Mouse (Mus musculus): ENCODE measurements around the gene Efcab12.
"Not testable (repeated sequence)": the region's sequence is repeated elsewhere in the genome, so short reads cannot be mapped to it uniquely, and the experiment has no call there.

The Efcab12 gene

GRCm38 (mm10) chr6:115838161-115838597 is at the start of gene Efcab12:
Gene Efcab12, minus strand, starts transcription at chr6:115838412.
- peak; percentile 79 for DNase-seq

GRCm38 (mm10) chr6:115886894-115887293 is 48.7 kb upstream of the Efcab12 start:
- DNase-seq = no peak

- peak; percentile 54 for DNase-seq
Observed at GRCm38 (mm10) chr6:115884018-115884417, 45.8 kb upstream of the Efcab12 start.

GRCm38 (mm10) chr6:115880751-115881150 is 42.5 kb upstream of the Efcab12 start:
- DNase-seq = peak; percentile 52

GRCm38 (mm10) chr6:115879736-115880135 is 41.5 kb upstream of the Efcab12 start:
- no peak for DNase-seq

GRCm38 (mm10) chr6:115878694-115879093 is 40.5 kb upstream of the Efcab12 start:
- DNase-seq = no peak

GRCm38 (mm10) chr6:115877239-115877638 is 39.0 kb upstream of the Efcab12 start:
- no peak for DNase-seq

- DNase-seq = not testable (repeated sequence)
Observed at GRCm38 (mm10) chr6:115871318-115871717, 33.1 kb upstream of the Efcab12 start.

- DNase-seq = not testable (repeated sequence)
Observed at GRCm38 (mm10) chr6:115867157-115867556, 28.9 kb upstream of the Efcab12 start.

- DNase-seq = no peak
Observed at GRCm38 (mm10) chr6:115865246-115865645, 27.0 kb upstream of the Efcab12 start.

- DNase-seq = no peak
Observed at GRCm38 (mm10) chr6:115863340-115863841, 25.2 kb upstream of the Efcab12 start.

- no peak for DNase-seq
Observed at GRCm38 (mm10) chr6:115860027-115860556, 21.9 kb upstream of the Efcab12 start.

GRCm38 (mm10) chr6:115859258-115859657 is 21.0 kb upstream of the Efcab12 start:
- DNase-seq = peak; percentile 45

- DNase-seq = no peak
Observed at GRCm38 (mm10) chr6:115856361-115856745, 18.1 kb upstream of the Efcab12 start.

- no peak for DNase-seq
Observed at GRCm38 (mm10) chr6:115855733-115856360, 17.6 kb upstream of the Efcab12 start.

GRCm38 (mm10) chr6:115854432-115854831 is 16.2 kb upstream of the Efcab12 start:
- DNase-seq = no peak

- no peak for DNase-seq
Observed at GRCm38 (mm10) chr6:115853985-115854384, 15.8 kb upstream of the Efcab12 start.

- DNase-seq = peak; percentile 99
Observed at GRCm38 (mm10) chr6:115853091-115853813, 15.0 kb upstream of the Efcab12 start, which contains the start of the genes Mbd4 and Ift122. Gene Mbd4, minus strand, starts transcription at chr6:115853371. Gene Ift122, plus strand, starts transcription at chr6:115853470.

GRCm38 (mm10) chr6:115852446-115853090 is 14.4 kb upstream of the Efcab12 start:
- DNase-seq = no peak

- no peak for DNase-seq
Observed at GRCm38 (mm10) chr6:115848598-115849304, 10.5 kb upstream of the Efcab12 start.

- DNase-seq = peak; percentile 81
Observed at GRCm38 (mm10) chr6:115846640-115847411, 8.6 kb upstream of the Efcab12 start.

GRCm38 (mm10) chr6:115845006-115845405 is 6.8 kb upstream of the Efcab12 start:
- DNase-seq = no peak
